Mouse (Mus musculus) limb, embryonic 11.5 days (tissue): Measurements from ENCODE around the gene Accsl. TPM values are rescaled to one million over a fixed set of nuclear protein-coding genes. Genes with fewer than 3 reads are reported as not detected.
A peak's percentile ranks its signal among the peaks of the same experiment; 100 is the strongest.

ENCODE experiments used
- ATAC-seq: fragments of 200-750 bp; cut with Nextera tagmentation; 2 replicates; pipeline ENCODE4 v1.8.0; 2017; ENCODE audit warnings: low read depth; ENCODE audit not compliant: insufficient number of reproducible peaks, low FRiP score, low TSS enrichment
- DNase-seq: peaks from one replicate; pipeline ENCODE4 v3.0.0-alpha.2; 2015; ENCODE audit warnings: low spot score
- H3K27ac ChIP-seq: fragments of 300-500 bp; sonication (generic); replicated peaks from 2 replicates; pipeline ENCODE4 v1.5.1; 2014; ENCODE audit warnings: low read depth, mild to moderate bottlenecking, low read length
- H3K27me3 ChIP-seq: fragments of 300-500 bp; sonication (generic); 2 replicates; pipeline ENCODE4 v1.6.1; 2014; ENCODE audit warnings: mild to moderate bottlenecking, low read length, mixed read lengths; ENCODE audit not compliant: control insufficient read depth, insufficient read depth
- H3K36me3 ChIP-seq: fragments of 300-500 bp; sonication (generic); 2 replicates; pipeline ENCODE4 v1.6.1; 2014; ENCODE audit warnings: mild to moderate bottlenecking, low read length, moderate library complexity, mixed read lengths; ENCODE audit not compliant: control insufficient read depth, insufficient read depth
- H3K4me1 ChIP-seq: fragments of 300-500 bp; sonication (generic); 2 replicates; pipeline ENCODE4 v1.6.1; 2014; ENCODE audit warnings: low read length, mixed read lengths; ENCODE audit not compliant: control insufficient read depth, insufficient read depth
- H3K4me2 ChIP-seq: fragments of 300-500 bp; sonication (generic); 2 replicates; pipeline ENCODE4 v1.6.1; 2014; ENCODE audit warnings: low read depth, mild to moderate bottlenecking, moderate library complexity; ENCODE audit not compliant: severe bottlenecking
- H3K4me3 ChIP-seq: fragments of 300-500 bp; sonication (generic); 2 replicates; pipeline ENCODE4 v1.5.1; 2014; ENCODE audit warnings: low read depth, low read length
- H3K9ac ChIP-seq: fragments of 300-500 bp; sonication (generic); 2 replicates; pipeline ENCODE4 v1.6.1; 2014; ENCODE audit warnings: mild to moderate bottlenecking, low read length
- H3K9me3 ChIP-seq: fragments of 300-500 bp; sonication (generic); 2 replicates; pipeline ENCODE4 v1.6.1; 2016; ENCODE audit warnings: low read length; ENCODE audit not compliant: control insufficient read depth
- WGBS: fragments of 180-500 bp; shearing (Covaris S2); extraction: QIAGEN DNeasy Blood & Tissue Kit; methylation state at CpG from one replicate; pipeline ENCODE4 v1.1.7; 2014; 5-methylcytosine and 5-hydroxymethylcytosine counted together
- polyA plus RNA-seq: library from polyadenylated mRNA; unstranded; fragments of >200 nt; fragmentation: Nextera tagmentation; extraction: Ambion mirVana; gene quantifications from 2 replicates; pipeline ENCODE4 v1.2.1, GENCODE M21; 2014

The Accsl gene
- polyA plus RNA-seq, 1 experiment from 2014 or later, result not detected

- WGBS, result 92% methylated on average over 22 of the region's 22 CpGs
- Histone ChIP-seq H3K9me3 (no peaks in the 10 kb centered on the region), H3K4me1 (no peaks in the 10 kb centered on the region), H3K4me3 (no peak overlapping the region), H3K9ac (no peak overlapping the region), H3K4me2 (no peak overlapping the region), H3K27ac (no peak overlapping the region), H3K36me3 (no peaks in the 10 kb centered on the region), H3K27me3 (no peaks in the 10 kb centered on the region)
- no peak for ATAC-seq
- DNase-seq, result no peak
Observed at GRCm38 (mm10) chr2:93813343-93813742, 55.6 kb downstream of the Accsl start.

- WGBS, result 41% methylated on average over 4 of the region's 4 CpGs
- Histone ChIP-seq H3K27ac (no peak overlapping the region), H3K4me1 (no peaks in the 10 kb centered on the region), H3K4me3 (no peak overlapping the region), H3K9ac (no peak overlapping the region), H3K36me3 (no peaks in the 10 kb centered on the region), H3K27me3 (no peaks in the 10 kb centered on the region), H3K9me3 (no peaks in the 10 kb centered on the region), H3K4me2 (no peak overlapping the region)
- ATAC-seq, result no peak
- DNase-seq, result peak; percentile 81
Observed at GRCm38 (mm10) chr2:93811812-93812211, 57.1 kb downstream of the Accsl start.

- Histone ChIP-seq H3K27ac (no peak overlapping the region), H3K36me3 (no peaks in the 10 kb centered on the region; the same call in 1 of the 2 replicates)
- no peak for ATAC-seq
Observed at GRCm38 (mm10) chr2:93809931-93810330, 59.0 kb downstream of the Accsl start.

GRCm38 (mm10) chr2:93808071-93808470 lies 60.9 kb downstream of the Accsl start:
- Histone ChIP-seq H3K9me3 (no peaks in the 10 kb centered on the region), H3K4me2 (no peak overlapping the region), H3K27ac (no peak overlapping the region), H3K4me3 (no peak overlapping the region), H3K36me3 (peaks cover 2% of the 10 kb centered on the region; the same call in 1 of the 2 replicates), H3K9ac (no peak overlapping the region), H3K27me3 (no peaks in the 10 kb centered on the region), H3K4me1 (no peaks in the 10 kb centered on the region)
- WGBS, result 89% methylated on average over 5 of the region's 5 CpGs
- DNase-seq (no peak), ATAC-seq (no peak)

More at GRCm38 (mm10) chr2:93809931-93810330, 59.0 kb downstream of the Accsl start:
- H3K4me3 ChIP-seq, result no peak overlapping the region
- no peak overlapping the region for H3K4me2 ChIP-seq
- H3K9ac ChIP-seq, result no peak overlapping the region
- peak; percentile 72 for DNase-seq
- no peaks in the 10 kb centered on the region for H3K4me1 ChIP-seq
- H3K9me3 ChIP-seq, result no peaks in the 10 kb centered on the region
- no peaks in the 10 kb centered on the region for H3K27me3 ChIP-seq
- 16% methylated on average over 2 of the region's 2 CpGs for WGBS

GRCm38 (mm10) chr2:93807440-93807839 lies 61.5 kb downstream of the Accsl start:
- no peak for DNase-seq
- Histone ChIP-seq H3K27me3 (no peaks in the 10 kb centered on the region), H3K9ac (no peak overlapping the region), H3K4me3 (no peak overlapping the region), H3K9me3 (no peaks in the 10 kb centered on the region), H3K4me1 (no peaks in the 10 kb centered on the region), H3K36me3 (peaks cover 2% of the 10 kb centered on the region; the same call in 1 of the 2 replicates), H3K4me2 (no peak overlapping the region), H3K27ac (no peak overlapping the region)
- ATAC-seq, result no peak
- WGBS, result 80% methylated on average over 8 of the region's 8 CpGs

GRCm38 (mm10) chr2:93806487-93807201 lies 62.3 kb downstream of the Accsl start:
- whole genome bisulfite sequencing, result 88% methylated on average over 6 of the region's 6 CpGs

GRCm38 (mm10) chr2:93805523-93805922 lies 63.4 kb downstream of the Accsl start:
- Histone ChIP-seq H3K27ac (no peak overlapping the region), H3K9me3 (no peaks in the 10 kb centered on the region), H3K4me2 (no peak overlapping the region), H3K9ac (no peak overlapping the region), H3K36me3 (peaks cover 4% of the 10 kb centered on the region; the same call in 1 of the 2 replicates), H3K27me3 (no peaks in the 10 kb centered on the region), H3K4me3 (no peak overlapping the region), H3K4me1 (no peaks in the 10 kb centered on the region)
- 96% methylated on average over 4 of the region's 4 CpGs for WGBS
- ATAC-seq (no peak), DNase-seq (no peak)

More at GRCm38 (mm10) chr2:93806487-93807201, 62.3 kb downstream of the Accsl start:
- ATAC-seq (no peak), DNase-seq (no peak)
- Histone ChIP-seq H3K4me1 (no peaks in the 10 kb centered on the region), H3K27me3 (no peaks in the 10 kb centered on the region), H3K9ac (no peak overlapping the region), H3K4me2 (no peak overlapping the region), H3K36me3 (peaks cover 4% of the 10 kb centered on the region; the same call in 1 of the 2 replicates), H3K9me3 (no peaks in the 10 kb centered on the region), H3K4me3 (no peak overlapping the region), H3K27ac (no peak overlapping the region)
